In the genomic region with DNA sequence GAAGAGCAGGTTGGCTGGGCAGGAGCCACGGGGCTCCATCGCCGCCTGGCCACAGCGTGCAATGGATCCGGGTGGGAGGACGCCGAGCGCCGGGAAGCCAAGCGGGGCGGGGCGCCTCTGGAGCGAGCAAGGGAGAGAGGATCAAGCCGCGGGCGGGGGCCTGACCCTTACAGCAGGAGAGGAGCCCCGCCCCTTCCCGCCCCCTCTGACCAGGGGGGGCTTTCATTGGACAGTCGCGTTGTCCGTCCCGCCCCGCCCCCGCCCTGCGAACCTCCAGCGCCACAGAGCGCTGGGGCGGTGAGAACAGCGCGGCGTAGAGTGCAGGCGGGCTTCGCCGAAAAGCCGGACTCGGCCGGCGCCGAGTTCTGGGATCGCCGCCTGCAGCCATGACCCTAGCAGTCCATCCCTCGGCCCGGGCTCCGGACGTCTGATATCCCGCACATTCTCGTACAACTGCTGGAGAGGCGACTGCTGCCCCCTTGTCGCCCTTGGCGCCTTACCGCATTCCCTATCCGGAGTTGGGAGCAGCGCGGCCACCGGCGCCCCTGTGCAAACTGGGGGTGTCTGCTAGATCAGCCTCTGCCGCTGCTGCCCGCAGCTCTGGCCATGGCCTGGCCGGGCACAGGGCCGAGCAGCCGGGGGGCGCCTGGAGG, we compare ENCODE assay signal across 8 mouse cellular contexts. TPM values are rescaled to one million over a fixed set of nuclear protein-coding genes. Genes with fewer than 3 reads are reported as not detected.
DNase-seq lines count a peak whose midpoint lies in the region; ATAC-seq lines count a peak whose summit lies in the region.

A gene (minus strand): TSS at position 142 of the 653 bp plus-strand sequence.
A gene (plus strand): TSS at position 275 of the 653 bp plus-strand sequence.

- H3K27ac ChIP-seq in hindbrain, embryonic 15.5 days (replicated peaks) = peak within 1 kb of the TSS; percentile 81

- H3K9me3 ChIP-seq in hindbrain, embryonic 15.5 days = no peaks in the 10 kb centered on the region

- 0% methylated on average over 62 of the region's 62 CpGs for WGBS in hindbrain, embryonic 15.5 days

- H3K36me3 ChIP-seq in hindbrain, embryonic 15.5 days = no peaks in the 10 kb centered on the region

- H3K27me3 ChIP-seq in hindbrain, embryonic 15.5 days = 0 out of 2 replicates have a peak, but pooled peaks cover 3% of the 10 kb centered on the region

- H3K4me3 ChIP-seq in hindbrain, embryonic 15.5 days = peak within 1 kb of the TSS; percentile 72

- H3K9ac ChIP-seq in hindbrain, embryonic 15.5 days = peak within 1 kb of the TSS; percentile 73

- peak within 1 kb of the TSS; percentile 99 for H3K4me2 ChIP-seq in hindbrain, embryonic 15.5 days

- peak; percentile 96 for ATAC-seq in hindbrain, embryonic 15.5 days (ENCODE audit: low FRiP score, low read depth)

- DNase-seq in R1 (ENCODE audit: low read depth, low spot score) = peak; percentile 97
- DNase-seq in cerebellum, postnatal 25 days = peak; percentile 94 to 97
- peak; percentile 82 to 86 for DNase-seq in frontal cortex, postnatal 36 days (ENCODE audit: low spot score in 2 of 2)
- DNase-seq in left cerebral cortex, adult 11 months (ENCODE audit: low spot score) = peak; percentile 88
- DNase-seq in lung, postnatal 4 days = peak; percentile 95 to 97
- DNase-seq in retina, postnatal 7 days (ENCODE audit: low read depth, low spot score) = peak; percentile 94
- DNase-seq in urinary bladder, adult 2 months (ENCODE audit: low spot score) = peak; percentile 88

- peaks cover 16% of the 10 kb centered on the region for H3K4me1 ChIP-seq in hindbrain, embryonic 15.5 days (replicated peaks)

RNA-seq across cellular contexts. Expression of the first gene that starts in this region (rescaled TPM):
- polyA plus RNA-seq in hindbrain, embryonic 15.5 days (2015; fragmentation: Nextera tagmentation; extraction: Ambion mirVana) = 27.9 and 29.1 TPM in 2 replicates
- polyA plus RNA-seq in urinary bladder, adult 2 months (2012; rRNA removed) = 15.1 and 15.7 TPM in 2 replicates

RNA-seq across cellular contexts. Expression of the second gene that starts in this region (rescaled TPM):
- polyA plus RNA-seq in hindbrain, embryonic 15.5 days (2015; fragmentation: Nextera tagmentation; extraction: Ambion mirVana) = 2.0 and 2.4 TPM in 2 replicates
- polyA plus RNA-seq in urinary bladder, adult 2 months (2012; rRNA removed) = 20.3 and 20.6 TPM in 2 replicates

Comparison
In these comparisons a context has a peak if more than half of its experiments do, and no peak if none do; other contexts are left out.
1. Peak in every context shown above with its lines: DNase-seq, ATAC-seq, H3K4me3 ChIP-seq and H3K27ac ChIP-seq.